Mouse (Mus musculus): ENCODE results near the gene Retreg3. TPM values are rescaled to one million over a fixed set of nuclear protein-coding genes. Genes with fewer than 3 reads are reported as not detected.
"Not testable (repeated sequence)": the region's sequence is repeated elsewhere in the genome, so short reads cannot be mapped to it uniquely, and the experiment has no call there.

The Retreg3 gene
- polyA plus RNA-seq, 1 experiment = 41.2 TPM

DNA sequence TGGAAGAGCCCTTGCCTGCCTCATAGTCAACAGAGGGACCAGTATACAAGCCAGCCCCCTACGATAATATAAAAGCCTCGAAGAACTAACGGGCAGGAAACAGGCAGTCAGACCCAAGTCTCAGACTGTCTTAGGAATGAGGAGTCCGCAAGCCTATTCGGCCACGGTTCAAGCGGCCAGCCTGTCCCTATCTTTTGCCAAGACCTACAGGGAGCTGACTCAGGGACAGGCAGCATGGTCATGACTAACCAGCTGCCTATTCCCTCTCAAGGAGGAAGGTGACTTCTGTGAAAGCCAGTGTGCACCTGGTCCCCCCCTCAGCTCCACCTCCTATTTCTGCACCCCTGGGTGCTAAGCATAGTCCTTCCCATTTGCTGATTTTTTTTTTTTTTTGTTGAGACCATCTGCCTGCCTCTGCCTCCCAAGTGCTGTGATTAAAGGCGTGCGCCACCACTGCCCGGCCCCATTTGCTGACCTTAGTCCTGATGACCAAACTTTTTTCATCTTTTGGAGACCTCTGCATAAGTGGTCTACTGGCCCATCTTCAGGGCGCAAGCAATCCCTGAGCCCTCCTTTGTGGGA is 9.4 kb upstream of the Retreg3 start:
- no peak overlapping the region for H3ac ChIP-seq (ENCODE audit: control insufficient read depth, insufficient read length)
- TF ChIP-seq TCF12 (IDR thresholded peaks at IDR 0.05; ENCODE audit: insufficient read depth, poor library complexity, severe bottlenecking) (no peak), SRF (IDR thresholded peaks at IDR 0.05; ENCODE audit: control insufficient read depth, insufficient read length, low read depth) (no peak), MYOD1 (IDR thresholded peaks at IDR 0.05; ENCODE audit: control insufficient read depth in 1 of 3, insufficient read length in 2 of 3, low read depth in 2 of 3) (no peak), TCF3 (IDR thresholded peaks at IDR 0.05; ENCODE audit: insufficient read length, low read depth) (no peak), POLR2A (IDR thresholded peaks at IDR 0.05; ENCODE audit: insufficient read length, low read depth) (no peak), POLR2AphosphoS2 (IDR thresholded peaks at IDR 0.05; ENCODE audit: insufficient read length, low read depth) (no peak), REST (IDR thresholded peaks at IDR 0.05; ENCODE audit: insufficient read depth, insufficient read length) (no peak), MAX (IDR thresholded peaks at IDR 0.05; ENCODE audit: low read depth) (no peak), CEBPB (IDR thresholded peaks at IDR 0.05; ENCODE audit: insufficient read depth, poor library complexity, severe bottlenecking) (no peak), E2F4 (IDR thresholded peaks at IDR 0.05; ENCODE audit: insufficient read depth) (no peak), USF1 (IDR thresholded peaks at IDR 0.05; ENCODE audit: low read depth) (no peak), MYOG (IDR thresholded peaks at IDR 0.05; ENCODE audit: control insufficient read depth in 1 of 3, insufficient read depth in 1 of 3, insufficient read length in 2 of 3, low read depth in 2 of 3) (no peak)
- H3K79me2 ChIP-seq (ENCODE audit: control insufficient read depth, insufficient read depth) = no peaks in the 10 kb centered on the region
- H3K4me3 ChIP-seq = no peak overlapping the region
- no peaks in the 10 kb centered on the region for H3K27me3 ChIP-seq (ENCODE audit: control insufficient read depth, insufficient read depth, insufficient read length)
- peak overlapping the region; percentile 34 for H3K4me2 ChIP-seq (ENCODE audit: low read depth)
- H3K36me3 ChIP-seq (ENCODE audit: control insufficient read depth, insufficient read depth) = peaks cover 3% of the 10 kb centered on the region

DNA sequence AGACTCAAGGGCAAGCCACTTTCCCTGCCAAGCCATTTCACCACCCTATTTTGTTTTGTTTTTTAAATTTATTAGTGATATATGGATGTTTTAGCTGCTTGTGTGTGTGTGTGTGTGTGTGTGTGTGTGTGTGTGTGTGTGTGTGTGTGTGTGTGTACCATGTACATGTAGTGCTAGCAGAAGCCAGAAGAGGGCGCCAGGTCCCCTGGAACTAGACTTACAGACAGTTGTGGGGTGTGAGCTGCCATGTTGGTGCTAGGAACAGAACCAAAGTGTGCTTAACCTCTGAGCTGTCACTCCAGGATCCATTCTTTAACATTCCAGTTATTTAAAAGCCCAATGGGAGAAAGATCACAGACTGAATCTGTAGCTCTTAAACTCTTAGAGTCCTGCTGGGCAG is 7.4 kb upstream of the Retreg3 start:
- H3K36me3 ChIP-seq (ENCODE audit: control insufficient read depth, insufficient read depth) = peaks cover 11% of the 10 kb centered on the region
- no peak overlapping the region for H3ac ChIP-seq (ENCODE audit: control insufficient read depth, insufficient read length)
- no peak overlapping the region for H3K4me3 ChIP-seq
- no peak for TF ChIP-seq SRF (IDR thresholded peaks at IDR 0.05; ENCODE audit: control insufficient read depth, insufficient read length, low read depth)
- no peak for TF ChIP-seq POLR2AphosphoS2 (IDR thresholded peaks at IDR 0.05; ENCODE audit: insufficient read length, low read depth)
- TF ChIP-seq TCF3 (IDR thresholded peaks at IDR 0.05; ENCODE audit: insufficient read length, low read depth) = no peak
- no peak for TF ChIP-seq TCF12 (IDR thresholded peaks at IDR 0.05; ENCODE audit: insufficient read depth, poor library complexity, severe bottlenecking)
- no peak overlapping the region for H3K4me2 ChIP-seq (ENCODE audit: low read depth)
- H3K79me2 ChIP-seq (ENCODE audit: control insufficient read depth, insufficient read depth) = no peaks in the 10 kb centered on the region
- H3K27me3 ChIP-seq (ENCODE audit: control insufficient read depth, insufficient read depth, insufficient read length) = no peaks in the 10 kb centered on the region

DNA sequence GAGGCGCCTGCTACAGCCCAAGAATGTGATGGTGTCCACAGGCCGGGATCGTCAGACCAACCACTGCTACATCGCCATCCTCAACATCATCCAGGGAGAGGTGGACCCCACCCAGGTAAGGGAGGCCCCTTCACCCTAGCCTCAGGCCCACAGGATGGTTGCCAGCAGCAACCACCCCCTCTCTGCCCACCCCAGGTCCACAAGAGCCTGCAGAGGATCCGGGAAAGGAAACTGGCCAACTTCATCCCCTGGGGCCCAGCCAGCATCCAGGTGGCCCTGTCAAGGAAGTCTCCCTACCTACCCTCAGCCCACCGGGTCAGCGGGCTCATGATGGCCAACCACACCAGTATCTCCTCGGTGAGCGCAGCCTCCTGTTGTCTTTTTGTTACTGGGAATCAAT is 5.3 kb upstream of the Retreg3 start:
- not testable (repeated sequence) for H3K27me3 ChIP-seq (ENCODE audit: control insufficient read depth, insufficient read depth, insufficient read length); H3K4me3 ChIP-seq; H3ac ChIP-seq (ENCODE audit: control insufficient read depth, insufficient read length); H3K4me2 ChIP-seq (ENCODE audit: low read depth)
- H3K36me3 ChIP-seq (ENCODE audit: control insufficient read depth, insufficient read depth) = peaks cover 11% of the 10 kb centered on the region
- H3K79me2 ChIP-seq (ENCODE audit: control insufficient read depth, insufficient read depth) = peaks cover 11% of the 10 kb centered on the region

- not testable (repeated sequence) for H3K4me3 ChIP-seq; H3K27me3 ChIP-seq (ENCODE audit: control insufficient read depth, insufficient read depth, insufficient read length); H3ac ChIP-seq (ENCODE audit: control insufficient read depth, insufficient read length); H3K4me2 ChIP-seq (ENCODE audit: low read depth)
- Histone ChIP-seq H3K79me2 (ENCODE audit: control insufficient read depth, insufficient read depth) (peaks cover 11% of the 10 kb centered on the region), H3K36me3 (ENCODE audit: control insufficient read depth, insufficient read depth) (peaks cover 11% of the 10 kb centered on the region)
These were observed 4.8 kb upstream of the Retreg3 start for GRCm38 (mm10) chr11:101124494-101124893.

GRCm38 (mm10) chr11:101120545-101121188 is 974 bp upstream of the Retreg3 start:
- peaks cover 18% of the 10 kb centered on the region for H3K36me3 ChIP-seq (ENCODE audit: control insufficient read depth, insufficient read depth)
- TF ChIP-seq MYOG (IDR thresholded peaks at IDR 0.05; ENCODE audit: control insufficient read depth in 1 of 3, insufficient read depth in 1 of 3, insufficient read length in 2 of 3, low read depth in 2 of 3) (no peak), SRF (IDR thresholded peaks at IDR 0.05; ENCODE audit: control insufficient read depth, insufficient read length, low read depth) (no peak), CEBPB (IDR thresholded peaks at IDR 0.05; ENCODE audit: insufficient read depth, poor library complexity, severe bottlenecking) (no peak), TCF12 (IDR thresholded peaks at IDR 0.05; ENCODE audit: insufficient read depth, poor library complexity, severe bottlenecking) (no peak), MYOD1 (IDR thresholded peaks at IDR 0.05; ENCODE audit: control insufficient read depth in 1 of 3, insufficient read length in 2 of 3, low read depth in 2 of 3) (no peak), TCF3 (IDR thresholded peaks at IDR 0.05; ENCODE audit: insufficient read length, low read depth) (no peak), REST (IDR thresholded peaks at IDR 0.05; ENCODE audit: insufficient read depth, insufficient read length) (no peak), POLR2A (IDR thresholded peaks at IDR 0.05; ENCODE audit: insufficient read length, low read depth) (no peak), E2F4 (IDR thresholded peaks at IDR 0.05; ENCODE audit: insufficient read depth) (no peak), POLR2AphosphoS2 (IDR thresholded peaks at IDR 0.05; ENCODE audit: insufficient read length, low read depth) (no peak), USF1 (IDR thresholded peaks at IDR 0.05; ENCODE audit: low read depth) (no peak), MAX (IDR thresholded peaks at IDR 0.05; ENCODE audit: low read depth) (no peak)

More at GRCm38 (mm10) chr11:101120545-101121188, 974 bp upstream of the Retreg3 start:
- Histone ChIP-seq H3K27me3 (ENCODE audit: control insufficient read depth, insufficient read depth, insufficient read length) (no peaks in the 10 kb centered on the region), H3ac (ENCODE audit: control insufficient read depth, insufficient read length) (peak overlapping the region; percentile 23), H3K4me3 (peak overlapping the region; percentile 72), H3K79me2 (ENCODE audit: control insufficient read depth, insufficient read depth) (peaks cover 49% of the 10 kb centered on the region), H3K4me2 (ENCODE audit: low read depth) (peak overlapping the region; percentile 79)

Measured in myocyte (in vitro differentiated cells).